Mouse (Mus musculus): Measurements from ENCODE around the gene 2810006K23Rik.
A peak's percentile ranks its signal among the peaks of the same experiment; 100 is the strongest.
"Not testable (repeated sequence)": the region's sequence is repeated elsewhere in the genome, so short reads cannot be mapped to it uniquely, and the experiment has no call there.

2810006K23Rik gene

GRCm38 (mm10) chr5:124327510-124328364, at the start of gene 2810006K23Rik, which contains the start of gene Mphosph9:
2810006K23Rik (plus strand) TSS chr5:124328089.
Mphosph9 (minus strand) TSS chr5:124327972.
- DNase-seq: peak; percentile 100

DNA sequence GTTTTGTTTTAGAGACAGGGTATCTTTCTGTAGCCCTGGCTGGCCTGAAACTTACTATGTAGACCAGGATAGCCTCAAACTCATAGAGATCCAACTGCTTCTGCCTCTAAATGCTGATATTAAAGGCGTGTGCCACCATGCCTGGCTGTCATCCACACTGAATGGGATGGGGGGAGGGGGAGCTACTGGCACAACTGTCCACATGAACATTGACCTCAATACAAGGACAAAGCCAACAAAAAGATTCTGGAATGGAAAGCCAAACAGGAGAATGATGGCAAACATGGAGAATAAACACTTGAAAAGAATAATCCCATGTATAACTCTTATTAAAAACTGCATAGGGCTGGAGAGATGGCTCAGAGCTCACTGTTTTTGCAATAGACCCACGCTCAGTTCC, 45.0 kb upstream of the 2810006K23Rik start:
- DNase-seq: no peak

DNA sequence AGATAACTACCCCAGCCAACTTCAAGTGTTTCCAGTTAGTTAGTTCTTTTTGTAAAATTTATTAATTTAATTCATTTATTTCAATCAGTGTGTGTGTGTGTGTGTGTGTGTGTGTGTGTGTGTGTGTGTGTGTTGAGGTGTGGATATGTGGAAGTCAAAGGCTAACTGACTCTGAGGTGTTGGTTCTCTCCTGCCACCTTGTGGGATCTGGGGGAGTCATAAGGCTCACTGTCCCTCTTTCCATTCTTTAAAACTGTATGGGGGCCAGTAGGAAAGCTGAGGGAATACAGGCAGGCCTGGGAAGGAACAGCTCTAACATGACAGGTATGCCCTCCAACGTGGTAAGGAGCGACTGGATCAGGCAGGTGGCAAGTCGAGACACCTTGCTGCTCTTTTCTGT, 43.6 kb upstream of the 2810006K23Rik start:
- no peak for DNase-seq

GRCm38 (mm10) chr5:124287616-124288247, 40.2 kb upstream of the 2810006K23Rik start:
- no peak for DNase-seq

DNA sequence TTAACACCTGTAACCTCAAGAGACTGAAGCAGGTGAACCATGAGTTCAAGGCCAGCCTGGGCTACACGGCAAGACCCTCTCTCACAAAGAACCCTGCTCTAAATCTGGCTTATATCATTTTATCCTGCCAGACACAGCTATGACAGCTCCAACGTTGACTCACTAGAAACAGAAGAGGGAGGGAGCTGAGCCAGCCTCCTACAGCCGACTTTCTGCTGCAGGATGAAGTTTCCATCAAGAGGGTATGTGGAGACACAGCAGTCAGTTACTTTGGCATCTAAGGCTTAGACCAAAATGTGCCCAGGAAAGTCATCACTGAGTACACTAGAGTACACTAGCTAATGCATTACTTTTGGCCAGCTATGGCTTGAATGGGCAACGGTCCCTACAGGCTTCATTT, 37.7 kb upstream of the 2810006K23Rik start:
- no peak for DNase-seq

GRCm38 (mm10) chr5:124293967-124294366, 33.9 kb upstream of the 2810006K23Rik start:
- DNase-seq: no peak

DNA sequence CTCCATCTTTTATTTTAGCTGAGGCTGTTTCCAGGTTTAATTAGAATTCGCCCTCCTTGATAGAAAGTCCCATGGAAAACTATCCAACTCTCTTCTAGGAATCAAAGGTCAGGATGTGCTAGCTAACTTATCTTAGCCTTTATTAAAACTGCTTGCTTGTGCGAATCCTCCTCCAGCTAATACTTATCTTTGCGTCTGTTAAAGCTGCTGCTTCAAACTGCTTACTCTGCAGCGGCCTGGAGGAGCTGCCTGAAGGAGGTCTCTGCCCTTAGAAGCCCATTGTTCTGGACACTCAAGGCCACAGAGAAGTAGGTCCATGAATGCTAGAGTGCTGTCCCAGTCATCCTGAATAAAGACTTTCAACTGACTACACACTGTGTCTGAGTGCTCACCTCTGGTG, 31.4 kb upstream of the 2810006K23Rik start:
- no peak for DNase-seq

GRCm38 (mm10) chr5:124299307-124299706, 28.6 kb upstream of the 2810006K23Rik start:
- DNase-seq: not testable (repeated sequence)

- no peak for DNase-seq
Observed at GRCm38 (mm10) chr5:124300132-124300531, 27.8 kb upstream of the 2810006K23Rik start.

- not testable (repeated sequence) for DNase-seq
Observed at GRCm38 (mm10) chr5:124302853-124303252, 25.0 kb upstream of the 2810006K23Rik start.

DNA sequence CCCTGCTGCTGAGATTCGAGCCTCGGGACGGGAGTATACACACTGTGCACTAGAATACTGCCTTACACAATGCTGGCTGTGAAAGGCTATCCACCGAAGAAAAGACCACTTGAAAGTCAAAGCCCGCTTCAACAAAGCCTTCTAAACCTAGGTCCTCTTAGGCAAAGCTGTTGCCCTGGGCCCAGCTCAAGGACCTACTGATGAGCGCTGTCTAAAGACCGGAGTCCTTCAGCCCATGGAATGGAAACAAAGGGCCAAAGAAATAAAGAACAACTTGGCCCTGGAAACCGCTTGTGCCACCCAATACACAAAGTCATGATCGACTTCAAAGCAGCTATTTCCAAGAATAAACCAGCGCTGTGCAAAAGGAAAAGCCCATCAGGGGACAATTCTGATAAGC, 18.7 kb upstream of the 2810006K23Rik start:
- no peak for DNase-seq

GRCm38 (mm10) chr5:124310091-124310490, 17.8 kb upstream of the 2810006K23Rik start:
- no peak for DNase-seq

DNA sequence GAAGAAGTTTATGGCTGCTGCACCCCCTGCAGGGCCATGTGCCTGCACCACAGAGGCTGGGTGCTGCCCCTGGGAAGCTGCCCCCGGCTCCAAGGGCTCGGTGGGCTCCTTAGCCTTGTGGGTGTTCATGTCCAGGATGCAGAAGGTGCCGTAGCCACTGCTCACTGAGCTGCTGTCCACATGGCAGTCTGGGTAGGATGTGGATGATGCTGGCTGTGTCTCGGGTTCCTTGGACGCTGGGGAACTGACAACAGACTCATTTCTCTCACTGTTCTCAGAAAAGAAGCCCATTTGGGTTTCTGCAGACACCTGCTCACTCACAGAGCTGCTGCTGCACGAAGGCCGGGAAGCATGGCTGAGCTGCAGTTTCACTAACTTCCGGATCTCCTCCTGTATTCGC, 12.4 kb upstream of the 2810006K23Rik start:
- no peak for DNase-seq

GRCm38 (mm10) chr5:124315941-124316340, 11.9 kb upstream of the 2810006K23Rik start:
- no peak for DNase-seq

DNA sequence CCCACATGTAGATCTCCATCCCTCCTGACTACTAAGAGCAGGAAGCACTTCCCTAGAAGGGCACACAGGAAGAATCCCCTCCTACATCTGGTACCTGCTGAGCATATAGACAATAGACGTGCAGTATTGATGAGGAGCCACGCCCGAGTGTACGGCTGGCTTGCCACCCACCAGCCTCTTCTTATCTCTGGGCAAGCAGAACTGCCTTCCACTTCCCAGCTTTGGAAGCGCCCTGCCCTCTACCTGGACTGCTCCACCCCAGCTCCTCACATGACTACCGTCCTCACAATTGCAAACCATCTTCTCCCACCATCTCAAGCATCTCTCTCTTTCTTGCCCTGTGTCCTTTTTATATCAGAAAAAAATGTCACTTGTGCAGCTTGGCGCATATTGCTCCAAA, 10.2 kb upstream of the 2810006K23Rik start:
- no peak for DNase-seq

DNA sequence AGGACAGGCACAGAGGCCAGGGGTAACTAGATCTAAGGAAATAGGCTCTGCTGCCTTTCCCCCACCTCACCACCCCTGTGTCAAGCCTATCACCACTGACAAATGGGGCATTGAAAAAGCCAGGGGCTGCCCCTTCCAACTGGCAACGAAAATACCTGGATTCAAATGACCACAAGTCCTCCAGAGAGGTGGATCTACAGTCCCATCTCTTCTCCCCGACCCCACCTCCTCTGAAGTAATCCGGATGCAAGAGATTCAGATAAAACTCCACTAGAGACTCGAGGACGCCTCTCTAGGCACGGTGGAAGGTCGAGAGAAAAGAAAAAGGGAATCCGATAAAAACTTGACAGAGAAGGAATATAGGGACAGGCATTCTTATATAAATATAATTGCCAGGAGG, 1.1 kb upstream of the 2810006K23Rik start:
- DNase-seq: no peak

DNA sequence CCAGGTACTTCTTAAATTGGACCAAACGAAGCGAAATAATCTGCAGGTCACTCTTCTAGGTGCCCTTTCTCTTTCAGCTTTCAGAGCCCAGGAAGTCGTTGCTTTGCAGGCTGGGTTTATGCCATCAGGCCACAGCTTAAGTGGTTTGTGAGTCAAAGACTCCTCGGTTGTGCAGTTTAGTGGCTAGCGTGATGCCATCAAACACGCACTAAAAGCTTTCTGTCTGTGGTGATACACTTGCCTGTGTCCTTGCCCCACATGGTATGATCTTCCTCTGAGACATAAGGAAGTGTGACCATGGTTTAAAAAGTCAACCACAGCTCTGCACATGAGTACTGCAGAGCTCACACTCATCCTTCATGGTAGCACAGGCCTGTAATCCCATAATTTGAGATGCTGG, 2.2 kb downstream of the 2810006K23Rik start:
- DNase-seq: no peak

- no peak for DNase-seq
Observed at GRCm38 (mm10) chr5:124334392-124334791, 6.5 kb downstream of the 2810006K23Rik start.

DNA sequence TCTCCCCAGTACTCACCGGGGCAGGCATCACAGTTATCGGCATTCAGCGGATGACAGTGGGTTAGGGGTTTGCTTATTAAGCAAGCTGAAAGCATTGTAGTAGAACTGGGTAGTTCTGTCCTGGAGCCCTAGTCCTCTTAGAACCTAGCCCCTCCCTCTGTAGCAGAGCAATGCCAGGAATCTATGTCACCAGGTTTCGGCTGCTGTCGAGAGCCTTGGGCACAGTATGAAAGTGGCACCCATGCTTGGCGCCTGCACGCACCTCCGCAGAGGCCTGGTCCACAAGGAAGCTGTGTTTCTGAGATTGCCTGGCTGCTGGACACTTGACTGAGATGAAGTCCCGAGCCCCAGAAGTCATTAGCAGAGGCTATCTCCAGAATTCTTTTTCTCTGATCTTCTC, 9.2 kb downstream of the 2810006K23Rik start:
- no peak for DNase-seq

- DNase-seq: peak; percentile 55
Observed at GRCm38 (mm10) chr5:124337909-124338308, 10.0 kb downstream of the 2810006K23Rik start.

DNA sequence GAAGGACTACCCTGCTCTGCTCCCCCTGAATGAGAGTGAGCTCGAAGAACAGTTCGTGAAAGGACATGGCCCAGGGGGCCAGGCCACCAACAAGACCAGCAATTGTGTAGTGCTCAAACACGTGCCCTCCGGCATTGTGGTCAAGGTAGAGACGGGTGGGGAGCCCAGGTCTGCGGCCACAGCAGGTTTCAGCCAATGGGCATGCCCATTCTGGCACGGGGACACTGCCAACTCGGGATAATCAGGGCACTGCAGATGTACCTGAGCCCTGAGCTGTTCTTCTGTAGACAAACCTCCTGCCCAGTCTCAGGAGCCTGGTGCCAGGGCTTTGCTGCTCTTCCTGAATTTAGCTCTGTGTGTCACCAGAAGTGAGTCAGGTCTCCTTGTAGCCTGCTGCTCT, 10.9 kb downstream of the 2810006K23Rik start:
- no peak for DNase-seq

- not testable (repeated sequence) for DNase-seq
Observed at GRCm38 (mm10) chr5:124341753-124342339, 14.0 kb downstream of the 2810006K23Rik start.

GRCm38 (mm10) chr5:124342897-124343296, 15.0 kb downstream of the 2810006K23Rik start:
- DNase-seq: no peak

DNA sequence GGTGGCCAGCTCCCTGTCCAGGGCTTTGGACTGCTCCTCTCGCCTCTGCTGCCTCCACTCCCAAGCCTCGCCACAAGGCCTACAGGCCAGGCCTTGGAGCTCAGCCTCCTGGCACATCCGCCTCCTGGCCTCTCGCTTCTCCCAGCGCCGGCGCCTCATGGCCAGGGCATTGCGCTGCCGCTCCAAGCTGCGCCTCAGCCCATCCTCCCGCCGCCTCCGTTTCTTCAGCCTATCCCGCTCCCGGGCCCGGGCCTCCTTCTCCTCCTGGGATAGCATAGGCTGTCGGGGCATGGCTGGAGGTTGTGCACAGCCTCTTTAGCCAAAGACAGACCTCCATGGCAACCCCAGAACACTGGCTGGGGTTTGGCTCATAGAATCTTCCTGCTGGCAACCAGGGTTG, 21.3 kb downstream of the 2810006K23Rik start:
- no peak for DNase-seq

Measured in right cerebral cortex, postnatal 25 days (tissue).